Mouse (Mus musculus) cerebellum, postnatal 25 days (tissue): ENCODE data around the gene 4430402I18Rik.

Experiments used
- DNase-seq, 2 experiments: peaks; one replicate each; pipeline ENCODE4 v3.0.0; 2021; ENCODE audit warnings: mixed read lengths in 2 of 2

4430402I18Rik gene

DNA sequence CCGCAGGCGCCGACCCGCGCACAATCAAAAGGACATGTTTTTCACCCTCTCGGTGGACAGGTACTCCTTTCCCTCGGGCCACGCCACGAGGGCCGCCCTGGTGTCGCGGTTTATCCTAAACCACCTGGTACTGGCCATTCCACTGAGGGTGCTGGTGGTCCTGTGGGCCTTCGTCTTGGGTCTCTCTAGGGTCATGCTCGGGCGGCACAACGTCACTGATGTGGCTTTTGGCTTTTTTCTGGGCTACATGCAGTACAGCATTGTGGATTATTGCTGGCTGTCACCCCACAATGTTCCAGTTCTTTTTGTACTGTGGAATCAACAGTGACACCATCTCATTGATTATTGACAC, 3.1 kb downstream of the 4430402I18Rik start:
- DNase-seq, result no peak

DNA sequence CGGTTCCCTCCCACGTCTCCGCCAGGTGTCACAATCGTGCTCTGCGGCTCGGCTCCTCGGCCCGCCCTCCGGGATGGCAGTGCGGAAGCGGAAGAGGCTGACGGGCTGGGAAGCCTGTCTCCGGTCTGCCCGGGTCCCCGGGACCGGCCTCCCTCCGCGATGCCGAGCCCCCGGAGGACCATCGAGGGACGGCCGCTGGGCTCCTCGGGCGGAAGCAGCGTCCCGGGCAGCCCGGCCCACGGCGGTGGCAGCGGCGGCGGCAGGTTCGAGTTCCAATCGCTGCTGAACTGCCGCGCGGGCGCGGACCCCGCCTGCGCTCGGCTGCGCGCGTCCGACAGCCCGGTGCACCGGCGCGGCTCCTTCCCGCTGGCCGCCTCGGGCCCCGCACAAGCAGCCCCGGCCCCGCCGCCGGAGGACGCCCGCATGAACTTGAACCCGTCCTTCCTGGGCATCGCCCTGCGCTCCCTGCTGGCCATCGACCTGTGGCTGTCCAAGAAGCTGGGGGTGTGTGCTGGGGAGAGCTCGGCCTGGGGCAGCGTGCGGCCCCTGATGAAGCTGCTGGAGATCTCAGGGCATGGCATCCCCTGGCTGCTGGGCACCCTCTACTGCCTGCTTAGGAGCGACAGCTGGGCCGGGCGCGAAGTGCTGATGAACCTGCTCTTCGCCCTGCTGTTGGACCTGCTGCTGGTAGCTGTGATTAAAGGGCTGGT, 3.6 kb downstream of the 4430402I18Rik start, which contains the start of gene Plpp6:
Plpp6 (plus strand) TSS at position 112 of the 710 bp plus-strand sequence.
- DNase-seq, result peak; percentile 90 to 93

DNA sequence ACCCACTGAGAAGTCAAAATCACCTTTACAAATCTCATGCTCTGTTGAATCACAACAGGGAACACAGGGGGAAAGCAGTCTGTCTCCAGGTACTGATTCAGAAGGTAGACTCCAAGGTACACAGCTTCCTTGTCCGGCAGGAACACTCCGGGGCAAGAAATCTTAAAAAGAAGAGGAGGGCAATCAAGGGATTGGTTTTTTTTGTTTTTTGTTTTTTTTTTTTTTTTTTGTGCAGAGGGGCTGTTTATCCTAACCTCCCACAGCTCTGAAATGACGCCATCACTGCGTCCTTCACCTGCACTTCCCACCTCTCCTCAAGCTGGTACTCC, 4.1 kb downstream of the 4430402I18Rik start:
- no peak for DNase-seq

DNA sequence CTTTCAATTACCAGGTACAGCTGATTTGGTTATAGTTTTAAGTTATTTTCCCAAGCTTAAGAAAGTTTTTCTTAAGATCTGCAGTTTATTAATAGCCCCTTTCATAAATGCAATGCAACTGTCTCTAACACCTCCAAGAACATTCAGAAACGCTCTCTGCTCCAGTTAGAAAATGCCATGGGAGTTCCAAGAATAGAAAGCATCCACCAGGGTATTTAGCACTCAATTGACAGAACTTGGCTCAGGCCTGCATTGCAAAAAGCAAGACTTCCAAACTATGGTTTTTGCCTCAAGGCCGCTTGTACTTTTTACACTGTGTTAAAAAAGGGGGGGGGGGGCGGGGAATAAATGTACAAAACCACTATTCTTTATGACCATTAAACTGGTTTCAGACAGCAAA, 4.5 kb downstream of the 4430402I18Rik start:
- peak in 1 of 2 experiments; percentile 11 for DNase-seq

DNA sequence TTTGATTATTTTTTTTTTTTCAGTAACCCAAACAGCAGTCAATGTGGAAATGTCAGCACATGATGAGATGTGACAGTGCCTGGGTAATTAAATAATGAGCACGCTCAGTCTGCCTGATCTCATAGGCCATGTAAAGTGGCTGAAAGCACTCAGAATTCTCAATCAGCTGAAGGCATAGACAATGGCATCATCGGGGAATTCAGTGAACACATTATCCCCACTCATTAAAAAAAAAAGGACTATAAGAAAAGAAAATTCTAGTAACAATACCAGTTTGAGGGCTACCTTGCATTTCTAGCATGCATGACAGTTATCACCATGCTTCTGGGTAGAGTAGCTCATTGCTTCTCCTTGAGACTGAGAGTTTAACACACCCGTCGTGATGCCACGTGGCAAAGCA, 16.3 kb downstream of the 4430402I18Rik start:
- no peak for DNase-seq

DNA sequence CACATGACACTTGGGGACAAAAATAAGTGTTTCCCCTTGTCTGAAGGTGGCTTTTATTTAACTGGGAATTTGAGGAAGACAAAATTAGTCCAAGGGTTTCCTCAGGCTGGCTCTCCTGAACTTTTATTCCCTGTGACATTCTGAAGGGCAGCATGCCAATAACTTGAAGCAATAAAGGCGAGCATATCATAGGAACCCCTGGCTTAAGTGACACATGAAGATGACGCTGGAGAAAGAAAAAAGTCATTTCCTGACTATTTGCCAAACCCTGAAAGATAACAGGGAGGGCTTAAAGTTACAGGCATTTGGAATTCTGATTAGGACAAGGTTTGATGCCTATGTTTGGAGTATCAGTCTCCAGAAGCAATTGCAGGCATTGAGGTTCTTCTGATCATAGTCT, 20.3 kb downstream of the 4430402I18Rik start:
- no peak for DNase-seq

DNA sequence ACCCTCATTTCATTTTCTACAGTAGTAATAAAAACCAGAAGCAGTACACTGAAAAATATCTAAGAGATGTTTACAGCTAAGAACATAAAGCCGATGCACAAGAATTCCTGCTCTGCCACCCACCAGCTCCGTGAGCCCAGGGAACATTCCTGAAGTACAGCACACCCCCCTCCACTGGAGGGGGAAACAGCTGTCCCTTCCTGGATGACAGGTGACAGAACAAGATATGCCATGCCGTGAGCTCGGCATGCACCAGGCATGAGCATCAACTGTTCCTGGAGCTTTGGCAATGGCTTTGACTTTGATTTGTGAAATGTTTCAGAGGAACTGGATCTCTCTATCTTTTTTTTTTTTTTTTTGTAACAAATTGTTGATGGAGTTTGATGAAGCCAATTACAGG, 20.8 kb downstream of the 4430402I18Rik start:
- peak in 1 of 2 experiments; percentile 6 for DNase-seq

DNA sequence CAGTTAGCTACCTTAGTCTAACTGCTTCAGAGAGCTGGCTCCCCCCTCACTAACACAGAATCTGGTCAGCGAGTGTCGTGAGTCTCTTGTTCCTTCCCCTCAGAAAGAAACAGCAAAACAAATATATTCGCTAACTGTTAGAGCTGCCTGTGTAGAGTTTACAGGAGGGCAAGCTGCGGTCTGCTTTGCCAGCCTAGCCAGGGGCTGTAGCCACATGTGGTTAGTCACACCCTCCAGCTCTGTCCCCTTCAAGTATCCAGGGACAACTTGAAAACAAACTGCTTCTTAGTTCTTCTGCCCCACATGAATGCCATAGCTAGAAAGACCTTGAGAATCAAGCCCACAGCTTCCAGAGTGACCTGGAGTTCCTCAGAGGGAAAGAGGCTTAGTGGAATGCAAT, 26.3 kb downstream of the 4430402I18Rik start:
- no peak for DNase-seq

DNA sequence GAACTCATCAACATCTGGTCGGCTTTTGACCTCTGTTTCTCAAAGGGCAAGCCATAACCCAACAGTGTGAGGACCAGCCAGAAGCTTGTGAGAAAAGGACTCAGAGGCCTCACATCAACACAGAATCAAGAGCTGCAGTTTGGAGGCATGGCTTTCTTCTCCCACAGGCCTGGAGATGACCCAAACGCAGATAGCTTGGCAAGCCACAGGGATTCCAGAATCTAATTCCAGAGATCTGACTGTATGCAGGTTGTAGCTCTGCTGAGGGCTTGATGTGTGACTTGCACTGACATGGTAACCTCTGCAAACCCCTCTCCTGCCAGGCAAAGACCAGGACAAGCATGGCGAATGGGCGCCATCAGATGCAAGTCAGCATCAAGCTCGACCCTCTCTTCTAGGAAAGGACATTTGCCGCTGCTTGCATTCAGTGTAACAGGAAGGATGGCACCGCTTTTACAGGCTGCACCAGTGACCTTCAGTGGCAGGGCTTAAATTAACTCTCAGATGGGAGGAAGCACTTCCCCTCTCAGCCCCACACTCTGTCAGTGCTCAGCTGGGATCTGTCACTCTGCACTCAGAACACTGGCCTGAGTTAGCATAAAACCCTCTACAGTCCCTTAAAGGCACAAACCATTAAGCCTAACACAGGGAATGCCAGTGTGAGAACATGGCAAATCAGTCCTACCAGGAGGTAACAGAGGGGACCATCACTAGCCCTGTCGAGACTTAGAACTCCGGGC, 27.3 kb downstream of the 4430402I18Rik start:
- DNase-seq, result no peak

DNA sequence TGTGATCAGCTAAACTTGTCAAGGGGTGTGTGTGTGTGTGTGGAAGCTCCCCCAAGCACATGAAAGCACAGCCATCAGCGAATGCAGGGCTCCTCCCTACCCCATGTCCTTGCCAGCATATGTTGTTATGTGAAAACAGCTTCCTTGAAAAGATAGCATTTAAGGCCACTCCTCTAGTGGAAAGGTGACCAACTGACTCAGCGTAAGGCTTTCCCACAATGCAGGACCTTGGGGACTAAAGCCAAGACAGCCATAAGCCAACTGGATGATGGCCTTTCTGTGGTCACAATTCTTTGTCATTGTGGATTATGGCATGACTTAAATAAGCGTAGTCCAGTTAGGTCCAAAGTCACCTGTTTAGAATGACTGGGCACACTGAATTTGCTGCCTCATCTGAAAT, 32.7 kb downstream of the 4430402I18Rik start:
- DNase-seq, result no peak

DNA sequence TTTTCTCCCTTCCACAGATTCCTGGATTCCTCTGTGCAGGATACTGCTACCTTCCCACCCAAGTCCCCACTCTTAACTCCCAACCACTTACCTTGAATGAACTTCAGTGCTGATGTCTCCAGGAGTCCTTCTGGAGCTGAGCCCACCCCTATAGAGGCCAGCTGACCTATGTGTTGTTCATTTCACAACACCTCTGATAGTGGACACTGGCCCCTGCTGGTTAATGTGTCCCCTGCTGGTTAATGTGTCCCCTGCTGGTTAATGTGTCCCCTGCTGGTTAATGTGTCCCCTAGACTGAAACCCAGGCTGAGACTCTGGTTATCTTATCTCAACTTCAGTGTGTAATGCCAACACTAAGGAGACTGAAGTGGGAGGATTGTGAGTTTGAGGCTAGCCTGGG, 38.6 kb downstream of the 4430402I18Rik start:
- no peak for DNase-seq

DNA sequence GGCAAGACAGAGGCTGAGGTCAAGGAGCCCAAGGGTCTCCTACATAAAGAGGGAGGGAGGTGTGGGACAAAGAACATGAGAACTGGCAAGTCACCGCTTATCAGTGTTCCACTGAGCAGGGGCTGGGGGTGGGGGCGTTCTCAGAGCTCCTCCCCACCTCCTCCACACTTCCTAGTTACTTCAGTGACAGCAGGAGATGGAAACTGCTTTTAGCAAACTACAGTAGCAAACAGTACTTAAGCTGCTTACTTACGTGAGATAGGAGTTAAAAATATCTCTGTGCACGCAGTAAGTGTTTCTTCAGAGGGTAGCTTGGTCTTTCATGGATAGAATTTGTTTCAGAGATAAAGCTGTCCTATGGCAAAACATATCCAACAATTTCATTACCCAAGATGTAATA, 40.2 kb downstream of the 4430402I18Rik start:
- no peak for DNase-seq

DNA sequence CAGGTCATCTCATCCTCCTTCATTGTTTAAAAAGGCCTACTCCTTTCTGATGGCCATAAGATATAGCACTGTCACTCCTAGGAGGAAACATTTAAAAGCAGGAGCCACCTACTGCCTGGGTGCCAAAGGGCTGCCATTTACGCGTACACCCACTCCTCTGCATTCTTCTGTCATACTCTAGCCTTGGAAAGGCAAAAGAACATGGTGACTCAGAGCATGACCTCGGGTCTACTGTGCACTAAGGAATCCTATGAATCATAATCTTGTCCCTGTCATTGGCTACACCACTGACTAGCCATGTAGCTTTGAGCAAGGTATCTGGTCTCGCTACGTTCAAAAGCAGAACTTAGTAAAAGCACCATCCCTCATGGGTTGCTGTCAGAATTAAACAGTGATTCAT, 41.2 kb downstream of the 4430402I18Rik start:
- no peak for DNase-seq

DNA sequence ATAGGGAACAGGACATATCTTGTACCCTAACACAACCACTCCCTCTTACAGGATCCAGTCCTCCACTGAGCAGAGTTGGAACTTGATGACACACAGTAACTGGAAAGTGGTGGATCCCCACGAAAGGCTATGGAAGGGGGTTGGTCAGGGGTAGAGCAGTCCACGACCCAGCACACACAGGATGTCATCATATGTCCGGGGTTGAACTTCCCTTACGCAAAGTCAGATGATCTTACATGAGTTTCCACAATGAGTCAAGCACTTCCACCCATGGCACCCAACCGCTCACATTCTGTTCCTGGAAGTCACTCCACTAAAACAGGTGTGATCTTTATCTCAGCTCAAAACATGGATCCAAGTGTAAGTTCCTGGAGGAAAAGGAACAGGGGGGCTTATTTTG, 49.8 kb downstream of the 4430402I18Rik start:
- DNase-seq, result no peak

DNA sequence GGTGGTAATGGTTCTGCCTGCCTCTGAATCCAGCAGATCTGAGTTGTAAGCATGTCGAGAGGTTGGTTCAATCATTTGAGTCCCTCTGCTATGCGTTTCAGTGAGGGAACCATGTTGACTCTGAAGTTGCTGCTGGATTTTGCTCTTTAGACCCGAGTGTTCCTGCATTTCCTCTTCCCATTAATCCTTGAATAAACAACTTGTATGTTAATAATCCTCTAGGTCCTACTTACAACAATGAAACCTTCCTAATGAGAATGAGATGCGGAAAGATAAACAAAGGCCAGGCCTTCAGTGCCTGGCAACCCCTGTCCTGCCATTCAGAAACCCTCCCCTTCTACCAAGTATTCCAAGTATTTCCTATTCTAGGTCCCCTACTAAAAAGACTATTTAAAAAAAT, 51.1 kb downstream of the 4430402I18Rik start:
- no peak for DNase-seq

DNA sequence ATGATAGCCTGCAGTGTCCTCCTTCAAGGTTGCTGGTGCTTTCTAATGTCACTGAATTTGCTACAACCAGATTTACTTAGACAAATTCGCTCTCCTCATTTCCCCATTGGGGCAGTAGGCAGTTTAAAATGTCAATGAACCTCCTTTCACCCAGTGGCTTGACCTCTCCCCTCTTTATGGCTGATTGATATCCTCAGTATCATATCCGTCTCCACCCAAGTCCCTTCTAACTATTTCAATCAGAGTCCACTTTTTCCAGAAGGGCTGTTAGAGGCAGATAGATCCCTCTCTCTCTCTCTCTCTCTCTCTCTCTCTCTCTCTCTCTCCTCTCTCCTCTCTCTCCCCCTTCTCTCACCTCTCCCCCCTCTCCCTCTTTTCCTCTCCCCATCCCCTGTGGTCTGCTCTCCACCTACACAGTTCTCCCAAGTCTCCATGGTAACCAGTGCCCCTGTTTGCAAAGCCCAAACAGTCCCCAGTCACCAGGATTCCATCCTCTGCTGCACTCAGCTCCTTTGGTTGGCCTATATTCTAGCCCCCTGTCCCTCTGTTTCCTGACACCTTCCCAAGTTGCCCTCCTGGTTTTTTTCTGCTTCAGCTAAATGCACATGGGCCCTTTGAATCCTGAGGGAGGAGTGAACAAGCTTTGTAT, 51.9 kb downstream of the 4430402I18Rik start:
- DNase-seq, result no peak

DNA sequence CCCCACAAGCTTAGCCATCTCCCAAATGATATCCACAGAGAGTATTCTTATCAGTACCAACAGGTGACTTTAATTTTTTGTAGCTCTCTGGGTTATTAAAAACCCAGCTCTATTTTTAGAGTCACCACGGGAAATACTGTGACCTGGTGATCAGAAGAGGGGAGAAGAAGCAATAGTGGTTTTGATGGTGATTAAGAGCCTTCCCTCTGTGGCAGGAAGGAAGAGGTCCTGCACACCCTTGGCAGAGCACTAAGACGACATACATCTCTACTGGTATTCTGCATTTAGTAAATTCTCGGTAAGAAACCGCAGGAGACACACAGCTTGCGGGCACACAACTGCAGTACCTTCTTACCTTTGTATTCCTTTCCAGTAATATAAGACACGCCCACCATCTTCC, 53.0 kb downstream of the 4430402I18Rik start:
- no peak for DNase-seq

DNA sequence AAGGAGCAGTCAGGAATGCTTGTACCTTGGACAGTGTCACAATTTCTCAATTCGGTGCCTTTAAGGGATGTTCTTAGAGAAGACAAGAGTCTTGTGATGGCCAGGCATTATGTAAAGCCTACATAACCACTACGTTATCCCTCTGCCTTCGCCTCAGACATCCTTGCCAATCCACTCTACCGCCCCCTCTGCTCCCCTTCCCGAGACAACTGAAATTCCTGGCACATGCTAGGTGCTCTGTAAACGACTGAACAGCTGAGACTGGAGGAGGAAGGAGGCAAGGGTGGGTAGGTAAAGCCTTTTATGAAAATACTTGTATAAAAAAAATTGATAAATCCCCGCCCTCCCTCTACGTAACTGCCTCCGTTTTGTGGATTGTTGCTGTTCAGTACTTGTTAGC, 58.9 kb downstream of the 4430402I18Rik start:
- no peak for DNase-seq

DNA sequence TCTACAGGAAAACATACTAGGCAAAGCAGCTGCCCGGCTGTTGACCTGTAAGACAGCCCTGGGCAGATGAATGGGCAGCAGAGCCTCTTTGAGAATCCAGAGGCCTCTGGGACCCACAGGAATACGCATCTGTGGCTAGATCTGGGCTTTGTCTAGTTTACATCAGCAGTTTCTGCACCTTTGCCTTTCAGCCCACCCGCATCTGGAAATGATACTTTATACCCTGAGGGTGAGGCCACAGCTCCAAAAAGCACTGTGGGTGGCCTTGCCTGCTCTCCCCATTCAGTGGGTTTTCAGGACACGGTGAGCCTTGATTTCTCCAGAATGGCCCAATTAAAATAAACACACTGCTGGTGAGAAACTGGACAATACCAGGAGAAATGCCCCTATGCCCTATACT, 59.4 kb downstream of the 4430402I18Rik start:
- DNase-seq, result no peak

DNA sequence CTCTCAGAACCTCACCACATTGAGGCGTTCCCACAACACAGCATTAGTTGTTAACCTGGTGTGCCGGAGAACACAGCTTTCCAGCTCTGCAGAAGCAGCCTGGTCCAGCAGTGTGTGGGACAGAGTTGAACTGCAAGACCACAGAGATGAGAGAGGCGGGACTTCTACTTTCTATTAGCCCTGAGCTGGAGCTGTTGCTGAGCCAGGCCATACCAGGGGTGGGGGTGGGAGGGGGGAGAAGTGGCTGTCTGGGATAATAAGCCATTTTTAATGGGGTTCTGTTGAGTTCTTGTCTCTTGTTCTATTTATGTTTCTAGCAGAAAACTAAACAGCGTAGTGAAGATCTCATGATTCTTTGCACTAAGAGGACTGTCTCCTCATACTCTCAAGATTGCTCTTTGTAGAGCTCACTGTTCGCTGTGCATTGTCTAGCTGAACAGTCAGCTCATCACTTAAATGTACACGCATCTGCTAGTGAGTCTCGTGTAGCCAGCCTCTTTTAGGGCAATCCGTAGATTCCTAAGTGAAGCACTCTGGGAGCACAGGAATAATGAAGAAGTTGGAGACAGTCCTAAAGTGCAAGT, 64.0 kb downstream of the 4430402I18Rik start:
- DNase-seq, result no peak

DNA sequence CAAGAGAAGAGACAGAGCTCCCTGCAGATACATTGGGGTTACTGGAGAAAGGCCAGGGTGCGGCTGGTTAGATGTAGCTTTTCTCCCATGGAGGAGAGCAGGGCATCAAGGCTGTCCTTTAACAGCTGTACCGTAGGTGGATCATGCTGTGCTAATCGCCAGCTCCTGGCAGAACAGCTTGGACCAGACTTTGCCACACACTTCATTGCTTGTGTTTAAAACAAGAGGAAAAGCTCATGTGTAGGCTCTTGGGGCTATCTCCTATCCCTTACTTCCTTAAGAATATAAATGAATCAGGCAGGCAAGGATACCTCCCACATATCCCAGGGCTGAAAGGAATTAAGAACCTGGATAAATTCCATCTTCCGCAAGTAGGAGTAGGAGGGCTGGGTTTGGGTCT, 64.8 kb downstream of the 4430402I18Rik start:
- DNase-seq, result no peak

DNA sequence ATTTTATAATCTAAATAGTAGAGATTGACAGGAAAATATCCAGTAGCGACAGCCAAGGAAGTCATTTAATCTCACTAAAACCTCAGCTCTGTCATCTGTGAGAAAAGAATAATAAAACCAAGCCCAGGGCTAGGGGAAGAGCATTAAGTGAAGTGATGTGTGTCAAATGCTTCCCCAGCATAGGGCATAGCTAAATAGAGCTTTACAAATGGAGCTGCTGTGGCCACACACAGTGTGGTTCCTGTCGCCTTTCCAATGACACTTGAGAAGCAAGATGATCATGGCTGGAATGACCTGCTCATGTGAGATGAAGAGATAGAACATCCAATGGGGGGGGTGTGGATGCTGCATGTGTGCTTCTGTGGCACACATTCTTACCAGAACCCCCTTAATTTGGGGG, 65.5 kb downstream of the 4430402I18Rik start:
- no peak for DNase-seq

DNA sequence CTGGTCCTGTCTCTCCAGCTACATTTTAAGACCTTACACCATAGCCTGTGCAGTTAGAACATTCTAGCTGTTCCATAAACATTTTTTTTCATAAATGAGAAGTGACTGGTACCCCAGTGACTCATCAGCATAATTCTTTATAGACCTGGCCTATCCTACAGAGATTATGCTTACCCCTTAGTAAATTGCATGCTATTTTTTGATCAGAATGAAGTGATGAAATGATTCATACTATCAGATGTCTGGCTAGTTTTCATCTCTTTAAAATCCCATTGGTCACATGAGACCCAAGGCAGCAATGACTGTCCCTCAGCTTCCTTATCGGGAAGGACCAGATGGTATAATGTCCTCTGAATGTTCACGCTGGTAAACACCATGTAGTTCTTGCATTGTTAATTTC, 66.8 kb downstream of the 4430402I18Rik start:
- DNase-seq, result no peak

DNA sequence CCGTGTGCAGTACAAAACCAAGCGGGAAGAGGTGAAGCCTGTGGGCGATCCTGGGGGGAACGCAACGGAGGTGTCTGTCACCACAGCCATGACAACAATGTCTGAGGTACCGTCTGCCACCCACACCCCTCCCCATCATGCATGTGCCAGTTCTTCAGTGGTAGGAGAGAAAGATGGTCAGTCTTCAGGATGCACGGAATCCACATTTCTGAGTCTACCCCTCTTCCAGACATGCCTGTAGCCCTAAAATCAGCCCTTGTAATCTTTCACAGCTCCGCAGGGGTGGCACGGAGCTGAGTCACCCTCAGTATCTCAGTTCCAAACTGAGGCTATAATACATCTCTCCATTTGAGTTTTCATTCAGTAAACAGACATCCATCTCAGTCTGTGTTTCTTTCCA, 70.1 kb downstream of the 4430402I18Rik start:
- no peak for DNase-seq
